Mouse (Mus musculus) lung, postnatal 0 days (tissue): ENCODE data around the gene Gabrr1. TPM values are rescaled to one million over a fixed set of nuclear protein-coding genes. Genes with fewer than 3 reads are reported as not detected.
"Not testable (repeated sequence)": the region's sequence is repeated elsewhere in the genome, so short reads cannot be mapped to it uniquely, and the experiment has no call there.

ENCODE experiments used
- ATAC-seq: fragments of 200-750 bp; cut with Nextera tagmentation; 2 replicates; pipeline ENCODE4 v1.8.0; 2017; ENCODE audit warnings: moderate library complexity
- DNase-seq: peaks from one replicate; pipeline ENCODE4 v3.0.0-alpha.2; 2016; ENCODE audit warnings: low spot score
- H3K27ac ChIP-seq: fragments of 300-500 bp; sonication (generic); 2 replicates; pipeline ENCODE4 v1.5.1; 2014; ENCODE audit warnings: antibody characterized with exemption, mild to moderate bottlenecking, low read length, mixed read lengths
- H3K27me3 ChIP-seq: fragments of 300-500 bp; sonication (generic); replicated peaks from 2 replicates; pipeline ENCODE4 v1.6.1; 2014; ENCODE audit warnings: low read length, mixed read lengths; ENCODE audit not compliant: insufficient read depth
- H3K36me3 ChIP-seq: fragments of 300-500 bp; sonication (generic); 2 replicates; pipeline ENCODE4 v1.6.1; 2014; ENCODE audit warnings: low read length, mixed read lengths; ENCODE audit not compliant: insufficient read depth
- H3K4me1 ChIP-seq: fragments of 300-500 bp; sonication (generic); 2 replicates; pipeline ENCODE4 v1.6.1; 2014; ENCODE audit warnings: antibody characterized with exemption, low read depth, low read length, mixed read lengths; ENCODE audit not compliant: insufficient read depth
- H3K4me2 ChIP-seq: fragments of 300-500 bp; sonication (generic); replicated peaks from 2 replicates; pipeline ENCODE4 v1.6.1; 2014; ENCODE audit warnings: low read depth, mild to moderate bottlenecking, low read length, moderate library complexity, mixed read lengths
- H3K4me3 ChIP-seq: fragments of 300-500 bp; sonication (generic); 2 replicates; pipeline ENCODE4 v1.5.1; 2014; ENCODE audit warnings: low read depth, low read length
- H3K9ac ChIP-seq: fragments of 300-500 bp; sonication (generic); replicated peaks from 2 replicates; pipeline ENCODE4 v1.6.1; 2014; ENCODE audit warnings: low read depth, mild to moderate bottlenecking
- H3K9me3 ChIP-seq: fragments of 300-500 bp; sonication (generic); 2 replicates; pipeline ENCODE4 v1.6.1; 2016; ENCODE audit warnings: low read length, mixed read lengths
- CTCF ChIP-seq: IDR thresholded peaks from 2 replicates; pipeline ENCODE4 v1.5.1; 2016; ENCODE audit warnings: antibody characterized with exemption, mild to moderate bottlenecking
- EP300 ChIP-seq: IDR thresholded peaks from 2 replicates; pipeline ENCODE4 v1.6.1; 2016; ENCODE audit warnings: antibody characterized with exemption, mild to moderate bottlenecking, control low read depth
- WGBS: fragments of 180-500 bp; shearing (Covaris S2); extraction: QIAGEN DNeasy Blood & Tissue Kit; methylation state at CpG from one replicate; pipeline ENCODE4 v1.1.7; 2014; 5-methylcytosine and 5-hydroxymethylcytosine counted together
- polyA plus RNA-seq: library from polyadenylated mRNA; unstranded; fragments of >200 nt; fragmentation: Nextera tagmentation; extraction: Ambion mirVana; gene quantifications from 2 replicates; pipeline ENCODE4 v1.2.1, GENCODE M21; 2015

Gene Gabrr1
- polyA plus RNA-seq, 1 experiment from 2014 or later, result not detected

GRCm38 (mm10) chr4:33119118-33119517, 13.2 kb upstream of the Gabrr1 start:
- 1% methylated on average over 3 of the region's 3 CpGs for WGBS
- DNase-seq, result peak; percentile 77
- not testable (repeated sequence) for ATAC-seq

GRCm38 (mm10) chr4:33124493-33124892, 7.8 kb upstream of the Gabrr1 start:
- H3K27me3 ChIP-seq, result no peaks in the 10 kb centered on the region

More at GRCm38 (mm10) chr4:33119118-33119517, 13.2 kb upstream of the Gabrr1 start:
- H3K27ac ChIP-seq, H3K36me3 ChIP-seq, H3K27me3 ChIP-seq, H3K4me1 ChIP-seq, H3K9me3 ChIP-seq, H3K4me2 ChIP-seq, H3K4me3 ChIP-seq, H3K9ac ChIP-seq: not testable (repeated sequence)
- TF ChIP-seq CTCF, result peak; percentile 80

GRCm38 (mm10) chr4:33125409-33126084, 6.8 kb upstream of the Gabrr1 start:
- H3K27ac ChIP-seq, result no peak overlapping the region
- ATAC-seq, result no peak
- no peak overlapping the region for H3K4me3 ChIP-seq
- no peaks in the 10 kb centered on the region for H3K36me3 ChIP-seq
- no peaks in the 10 kb centered on the region for H3K27me3 ChIP-seq
- H3K4me2 ChIP-seq, result no peak overlapping the region
- H3K4me1 ChIP-seq, result no peaks in the 10 kb centered on the region
- whole genome bisulfite sequencing, result 52% methylated on average over 10 of the region's 10 CpGs
- DNase-seq, result no peak
- H3K9ac ChIP-seq, result no peak overlapping the region
- TF ChIP-seq CTCF (no peak), EP300 (no peak)
- no peaks in the 10 kb centered on the region for H3K9me3 ChIP-seq

More at GRCm38 (mm10) chr4:33124493-33124892, 7.8 kb upstream of the Gabrr1 start:
- Histone ChIP-seq H3K4me2 (no peak overlapping the region), H3K36me3 (no peaks in the 10 kb centered on the region), H3K27ac (no peak overlapping the region), H3K9ac (no peak overlapping the region), H3K4me1 (no peaks in the 10 kb centered on the region), H3K9me3 (no peaks in the 10 kb centered on the region), H3K4me3 (no peak overlapping the region)
- ATAC-seq, result no peak
- 77% methylated on average over 6 of the region's 6 CpGs for WGBS
- peak; percentile 70 for TF ChIP-seq CTCF
- no peak for TF ChIP-seq EP300
- peak; percentile 18 for DNase-seq

GRCm38 (mm10) chr4:33146679-33147291, 14.5 kb downstream of the Gabrr1 start:
- no peak overlapping the region for H3K4me2 ChIP-seq
- no peak for DNase-seq

GRCm38 (mm10) chr4:33147825-33148224, 15.5 kb downstream of the Gabrr1 start:
- no peaks in the 10 kb centered on the region for H3K9me3 ChIP-seq
- H3K4me1 ChIP-seq, result no peaks in the 10 kb centered on the region
- no peaks in the 10 kb centered on the region for H3K36me3 ChIP-seq
- no peak overlapping the region for H3K27ac ChIP-seq
- H3K9ac ChIP-seq, result no peak overlapping the region
- no peaks in the 10 kb centered on the region for H3K27me3 ChIP-seq
- TF ChIP-seq CTCF (peak; percentile 80), EP300 (no peak)
- no peak overlapping the region for H3K4me2 ChIP-seq
- ATAC-seq (no peak), DNase-seq (peak; percentile 52)
- WGBS, result 0% methylated on average over 2 of the region's 2 CpGs
- no peak overlapping the region for H3K4me3 ChIP-seq

More at GRCm38 (mm10) chr4:33146679-33147291, 14.5 kb downstream of the Gabrr1 start:
- 28% methylated on average over 20 of the region's 20 CpGs for WGBS
- H3K27me3 ChIP-seq, result no peaks in the 10 kb centered on the region
- H3K9me3 ChIP-seq, result no peaks in the 10 kb centered on the region
- H3K9ac ChIP-seq, result no peak overlapping the region
- H3K27ac ChIP-seq, result no peak overlapping the region
- no peaks in the 10 kb centered on the region for H3K4me1 ChIP-seq
- H3K36me3 ChIP-seq, result no peaks in the 10 kb centered on the region
- no peak for ATAC-seq
- H3K4me3 ChIP-seq, result no peak overlapping the region
- TF ChIP-seq EP300 (no peak), CTCF (no peak)

GRCm38 (mm10) chr4:33149150-33149549, 16.8 kb downstream of the Gabrr1 start:
- Histone ChIP-seq H3K4me1 (no peaks in the 10 kb centered on the region), H3K4me2 (no peak overlapping the region), H3K36me3 (no peaks in the 10 kb centered on the region), H3K9ac (no peak overlapping the region), H3K27ac (no peak overlapping the region), H3K4me3 (no peak overlapping the region), H3K27me3 (no peaks in the 10 kb centered on the region), H3K9me3 (no peaks in the 10 kb centered on the region)
- peak; percentile 63 for DNase-seq
- WGBS, result 54% methylated on average over 7 of the region's 7 CpGs
- no peak for TF ChIP-seq CTCF
- no peak for TF ChIP-seq EP300
- peak; percentile 53 for ATAC-seq
